Mouse (Mus musculus) adrenal gland, adult (tissue): Measurements from ENCODE around the gene Gm10300.

Experiments
- DNase-seq, 2 experiments: peaks; one replicate each; pipeline ENCODE4 v3.0.0; 2022 to 2023; ENCODE audit warnings: low spot score in 1 of 2; ENCODE audit not compliant: inconsistent age in 2 of 2

Gm10300 gene

DNA sequence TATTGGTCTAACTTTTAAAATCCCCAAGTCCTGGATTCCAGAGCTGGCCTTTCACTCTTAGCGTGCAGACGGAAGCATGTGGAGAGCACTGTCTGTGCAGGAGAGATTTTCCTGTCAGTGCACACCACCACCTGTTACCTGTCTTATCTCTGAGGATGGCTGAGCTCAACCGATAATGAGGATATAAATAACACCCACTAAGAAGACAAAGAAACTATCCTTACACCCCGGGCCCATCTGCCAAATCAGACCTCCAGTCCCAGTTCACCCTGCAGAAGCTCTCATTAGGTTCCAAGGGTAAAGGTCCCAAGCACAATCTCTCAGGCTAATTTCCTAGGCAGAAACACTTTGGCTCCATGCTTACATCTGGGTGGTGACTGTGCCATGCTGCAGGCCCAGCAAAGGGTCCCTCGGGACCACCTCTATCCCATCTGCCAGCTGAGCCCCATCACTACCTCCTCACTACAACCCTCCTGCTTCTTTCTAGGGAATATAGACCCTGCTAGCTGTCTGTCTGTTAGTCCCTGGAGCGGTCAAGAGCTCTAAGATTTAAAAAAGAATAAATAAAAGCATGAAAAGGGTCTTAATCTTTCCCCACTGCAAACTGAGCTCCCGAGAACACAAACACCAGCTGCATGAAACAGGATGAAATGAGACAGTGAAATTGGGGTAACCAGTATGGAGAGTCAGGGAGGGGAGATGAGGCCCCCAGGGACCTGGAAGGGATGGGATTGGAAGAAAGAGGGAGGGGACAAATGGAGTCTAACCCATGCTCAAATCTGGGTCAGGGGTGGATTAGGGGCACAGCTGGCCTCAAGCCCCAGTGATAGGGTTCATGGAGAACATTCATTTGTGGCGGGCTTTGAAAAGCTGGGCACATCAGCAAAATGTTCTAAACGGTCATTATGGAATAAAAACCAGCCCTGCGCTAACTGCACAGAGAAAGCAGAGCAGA, 22.9 kb upstream of the Gm10300 start:
- no peak for DNase-seq

DNA sequence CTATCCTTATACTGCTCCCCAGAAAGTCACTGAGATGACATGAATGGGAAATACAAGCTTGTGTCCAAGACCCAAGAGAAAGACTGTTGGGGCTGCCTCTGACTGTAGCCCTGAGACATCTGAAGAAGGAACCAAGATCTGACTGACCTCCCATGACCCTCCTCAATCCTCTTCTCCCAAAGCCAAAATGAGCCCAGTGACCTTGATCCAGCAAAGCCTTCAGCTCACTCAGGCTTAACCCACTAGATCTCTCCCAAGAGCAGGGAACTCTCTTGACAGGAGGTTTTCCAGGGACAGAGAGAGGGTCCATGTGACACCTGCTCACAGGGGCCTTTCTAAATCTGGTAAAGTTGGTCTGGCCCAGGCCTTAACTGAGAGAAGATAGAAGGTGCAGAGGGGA, 17.2 kb upstream of the Gm10300 start:
- no peak for DNase-seq

DNA sequence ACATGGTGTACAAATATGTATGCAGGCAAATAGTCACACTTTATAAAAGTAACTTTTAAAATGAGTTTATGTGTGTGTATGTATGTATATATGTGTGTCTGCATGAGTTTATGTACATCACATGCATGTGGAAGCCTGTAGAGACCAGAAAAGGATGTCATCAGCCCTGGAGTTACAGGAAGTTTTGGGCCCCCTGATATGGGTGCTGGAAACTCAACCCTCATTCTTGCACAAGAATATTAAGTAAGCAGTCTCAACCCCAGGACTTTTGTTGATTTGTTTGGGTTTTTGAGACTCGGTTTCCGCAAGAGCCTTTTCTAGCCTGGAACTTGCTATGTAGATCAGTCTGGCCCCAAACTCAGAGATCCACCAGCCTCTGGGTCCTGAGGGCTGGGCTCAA, 15.0 kb upstream of the Gm10300 start:
- DNase-seq, result no peak

DNA sequence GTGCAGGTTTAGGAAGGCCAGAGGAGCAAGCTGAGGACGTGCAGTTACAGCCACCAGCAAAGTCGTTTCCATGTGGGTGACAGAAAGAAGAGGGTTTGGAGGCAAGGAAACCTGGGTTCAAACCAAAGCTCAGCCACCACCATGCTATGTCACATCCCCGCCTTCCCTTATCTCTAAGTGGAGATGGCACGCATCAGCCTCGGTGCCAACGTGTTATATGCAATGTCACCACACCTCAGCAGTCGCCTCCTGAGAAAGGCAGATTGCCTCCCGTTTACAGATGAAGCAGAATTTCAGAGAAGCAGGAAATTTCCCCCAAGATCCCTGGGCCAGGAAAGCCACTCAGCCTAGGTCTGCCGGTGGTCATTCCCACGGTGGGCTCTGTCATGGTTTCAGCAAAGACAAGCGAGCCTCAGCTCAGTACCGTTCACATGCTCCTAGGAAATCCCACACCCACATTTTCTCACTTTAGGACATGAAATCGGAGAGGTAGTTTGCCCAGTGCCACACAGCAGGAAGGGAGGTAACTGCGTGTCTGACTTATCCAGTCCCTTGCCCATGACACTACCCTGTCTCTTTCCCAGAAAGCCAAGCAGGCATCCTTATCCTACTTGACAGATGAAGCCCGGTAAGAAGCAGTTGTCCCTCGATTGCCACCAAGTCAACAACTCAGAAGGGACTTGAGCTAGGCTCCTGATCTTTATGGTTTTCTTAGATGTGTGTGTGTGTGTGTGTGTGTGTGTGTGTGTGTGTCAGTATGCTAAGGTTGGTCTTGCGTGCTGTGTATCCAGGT, 14.3 kb upstream of the Gm10300 start:
- DNase-seq, result no peak

DNA sequence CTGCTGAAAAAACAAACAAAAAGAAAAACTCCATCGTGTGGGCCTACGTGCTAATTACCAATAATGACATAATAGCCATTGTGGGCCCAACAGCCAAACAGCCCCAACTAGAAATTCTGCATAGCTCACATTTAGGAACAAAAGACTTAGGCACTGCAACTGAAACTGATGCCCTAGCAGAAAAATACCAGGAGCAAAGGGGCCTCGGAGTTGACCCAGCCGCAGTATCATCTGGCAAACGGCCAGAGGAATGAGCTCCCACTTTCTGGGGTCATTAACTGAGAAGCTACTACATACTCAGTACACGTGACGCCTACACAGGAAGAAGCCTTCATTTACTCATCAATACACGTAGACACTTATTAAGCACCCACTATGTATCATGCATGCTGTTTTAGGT, 12.2 kb upstream of the Gm10300 start:
- DNase-seq, result no peak

DNA sequence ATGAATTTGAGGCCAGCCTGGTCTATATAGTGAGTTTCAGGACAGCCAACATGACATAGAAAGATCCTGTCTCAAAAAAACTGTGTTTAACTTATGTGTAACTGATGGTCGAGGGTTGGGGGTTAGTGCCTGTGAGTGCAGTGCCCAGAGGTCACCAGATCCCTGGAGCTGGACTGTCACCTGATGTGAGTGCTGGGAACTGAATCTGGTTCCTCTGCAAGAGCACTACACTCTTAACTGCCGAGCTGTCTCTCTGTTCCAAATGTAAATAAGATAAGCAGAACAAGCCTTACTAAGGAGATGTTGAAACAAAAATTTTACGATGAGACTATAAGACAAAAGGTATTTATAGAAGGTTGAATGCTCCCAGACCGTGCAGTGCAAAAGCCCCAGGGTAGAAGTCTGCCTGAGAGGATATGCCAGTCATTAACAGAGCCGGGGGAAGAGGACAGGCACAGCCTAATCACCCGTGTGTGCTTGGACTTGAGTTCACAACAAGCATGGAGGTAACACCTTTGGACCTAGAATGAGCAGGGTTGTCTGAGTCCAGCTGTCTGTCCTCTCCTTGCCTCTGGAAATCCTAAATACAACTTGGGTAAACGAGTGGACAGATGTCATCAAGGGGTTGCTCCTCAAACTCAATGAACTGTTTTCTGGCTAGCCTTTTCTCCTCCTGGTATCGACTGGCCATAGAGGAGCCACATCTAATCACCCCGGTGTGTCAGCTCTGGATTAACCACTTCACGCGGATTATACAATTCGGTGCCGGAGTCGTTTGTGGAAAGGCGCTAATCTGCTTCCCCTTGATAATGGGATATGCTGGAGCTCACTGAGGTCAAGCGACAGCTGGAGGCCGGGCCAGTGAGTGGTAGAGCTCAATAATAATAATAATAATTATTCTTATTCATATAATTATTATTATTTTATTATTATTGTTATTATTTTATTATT, 11.3 kb upstream of the Gm10300 start:
- DNase-seq, result no peak

DNA sequence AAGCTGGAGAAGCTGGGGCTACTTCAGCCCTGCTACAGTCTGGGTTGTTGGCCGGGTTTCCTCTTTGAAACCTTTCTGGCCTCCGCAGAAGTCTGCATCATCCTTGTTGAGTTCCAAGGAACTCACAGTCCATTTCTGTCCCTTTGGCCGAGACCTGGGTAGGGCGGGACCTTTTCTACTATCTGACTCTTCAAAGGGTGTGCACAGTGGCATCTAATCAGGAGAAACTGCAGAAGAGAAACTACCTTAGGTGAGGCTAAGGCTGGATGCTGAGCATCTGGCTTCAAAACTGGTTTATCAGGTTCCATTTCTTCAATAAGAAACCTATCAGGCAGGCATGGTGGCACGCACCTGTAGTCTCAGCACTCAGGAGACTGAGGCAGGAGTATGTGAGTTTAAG, 9.9 kb upstream of the Gm10300 start:
- no peak for DNase-seq

DNA sequence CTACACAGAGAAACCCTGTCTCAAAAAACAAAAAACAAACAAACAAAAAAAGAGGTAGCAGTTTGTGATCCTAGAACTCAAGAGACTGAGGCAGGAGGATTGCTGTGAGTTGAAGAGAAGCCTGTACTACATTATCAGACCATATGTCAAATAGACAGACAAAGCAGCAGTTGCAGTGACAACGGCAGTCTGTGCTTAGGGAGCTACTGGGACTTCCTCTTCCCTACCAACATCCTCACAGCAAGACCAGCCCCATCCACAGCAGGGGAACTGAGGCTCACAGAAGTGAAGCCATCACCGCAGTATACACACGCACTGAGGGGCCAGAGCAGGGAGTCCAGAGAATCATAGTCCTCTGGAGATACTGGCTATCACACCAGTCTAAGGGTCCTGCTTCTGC, 8.9 kb upstream of the Gm10300 start:
- DNase-seq, result no peak

DNA sequence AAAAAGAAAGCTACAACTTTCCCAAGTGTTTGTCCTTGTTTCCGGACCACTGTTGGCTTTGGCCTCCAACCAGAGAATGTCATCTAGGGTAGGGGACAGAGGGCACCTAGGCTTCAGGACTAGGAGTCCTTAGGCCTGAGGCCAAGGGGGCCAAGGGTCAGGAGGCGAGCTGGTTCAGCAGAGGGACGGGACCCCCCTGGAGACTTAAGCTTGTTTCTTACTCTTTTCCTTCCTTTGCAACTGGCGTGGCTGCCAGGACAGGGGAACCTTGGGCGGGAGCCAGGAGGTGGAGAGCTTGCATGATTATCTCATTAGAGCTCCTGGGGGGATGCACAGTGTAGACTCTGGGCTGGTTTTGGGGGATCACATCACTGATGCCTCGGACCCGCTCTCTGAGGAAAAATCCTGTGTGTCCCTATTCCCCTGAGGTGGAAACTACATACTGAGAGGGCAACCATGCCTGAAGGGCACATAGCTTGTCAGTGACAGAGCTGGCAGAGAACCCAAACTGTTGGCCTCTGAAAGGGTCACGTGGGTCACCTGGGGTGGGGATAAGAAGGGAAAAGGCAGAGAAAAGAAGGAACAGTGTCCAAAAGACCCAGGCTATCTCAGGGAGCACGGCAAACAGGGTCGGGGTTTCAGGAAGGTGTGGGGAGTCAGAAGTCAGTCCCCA, 8.3 kb upstream of the Gm10300 start:
- peak; percentile 76 to 93 for DNase-seq

DNA sequence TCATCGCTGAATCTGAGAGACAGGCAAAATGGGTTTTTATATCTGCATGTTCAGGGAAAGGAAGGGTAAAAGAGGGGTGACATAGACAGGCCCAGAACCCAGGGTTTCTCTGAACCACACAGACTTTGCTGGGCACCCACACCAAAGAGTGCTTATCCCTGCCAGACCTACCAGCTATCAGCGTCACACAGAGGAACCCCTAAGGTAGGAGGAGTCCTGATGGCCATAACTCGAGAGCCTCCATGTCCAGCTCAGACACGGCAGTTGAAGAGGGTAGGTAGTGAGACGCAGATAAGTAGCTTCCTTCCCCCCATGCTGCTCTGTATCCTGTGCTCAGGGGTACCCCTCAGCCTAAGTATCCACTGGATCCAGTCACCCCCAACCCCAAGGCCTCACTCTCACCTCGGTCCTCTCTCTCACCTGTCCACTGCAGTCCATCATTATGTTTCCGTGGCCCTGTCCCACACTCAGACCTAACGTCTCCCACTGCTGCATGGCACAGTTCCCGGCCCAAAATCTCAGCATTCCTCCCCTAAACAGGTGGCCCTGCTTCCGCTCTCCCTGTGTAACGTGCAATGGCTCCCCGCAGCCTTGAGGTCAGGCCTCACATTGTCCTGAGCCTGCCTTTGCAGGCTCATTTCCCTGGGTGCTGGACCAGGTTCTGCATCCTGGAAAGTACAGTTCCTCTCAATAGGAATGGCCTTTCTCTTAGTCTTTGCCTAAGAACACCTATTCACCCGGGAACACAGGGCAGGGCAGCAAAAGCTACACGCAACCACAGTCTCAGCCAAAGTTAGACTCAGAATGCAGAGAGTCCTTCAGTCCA, 7.2 kb upstream of the Gm10300 start:
- no peak for DNase-seq

DNA sequence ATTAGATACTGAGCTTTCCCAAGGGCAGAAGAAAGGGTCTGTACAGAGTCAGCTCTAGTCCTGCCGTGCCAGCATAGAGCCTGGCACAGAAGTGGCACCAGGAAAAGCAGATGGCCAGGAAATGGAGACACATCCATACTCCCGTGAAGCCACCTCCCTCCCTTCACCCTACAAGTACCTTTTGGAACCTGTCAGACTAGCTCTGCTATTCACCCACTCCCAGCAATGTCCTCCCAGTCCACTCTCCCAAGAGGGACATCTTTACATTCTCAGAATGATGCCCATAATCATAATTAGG, 6.6 kb upstream of the Gm10300 start:
- DNase-seq, result no peak

DNA sequence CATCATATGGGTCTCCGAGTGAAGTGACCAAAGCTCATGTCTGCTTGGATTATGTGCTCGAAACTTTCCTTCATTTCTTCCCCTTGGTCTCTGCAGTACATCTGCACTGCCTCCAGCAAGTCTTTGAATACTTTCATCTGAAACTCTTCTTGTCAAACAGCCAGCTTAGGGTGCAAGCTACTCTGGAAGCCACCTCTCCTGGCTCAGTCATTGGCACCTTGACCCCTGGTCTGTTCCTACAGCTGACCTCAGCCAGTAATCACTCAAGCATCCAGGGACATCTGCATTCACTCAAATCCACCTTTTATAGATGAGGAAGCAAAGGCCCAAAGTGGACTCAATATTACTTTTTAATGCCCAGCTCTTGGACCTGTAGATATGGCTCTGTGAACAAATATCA, 2.8 kb upstream of the Gm10300 start:
- DNase-seq, result peak in 1 of 2 experiments; percentile 45

DNA sequence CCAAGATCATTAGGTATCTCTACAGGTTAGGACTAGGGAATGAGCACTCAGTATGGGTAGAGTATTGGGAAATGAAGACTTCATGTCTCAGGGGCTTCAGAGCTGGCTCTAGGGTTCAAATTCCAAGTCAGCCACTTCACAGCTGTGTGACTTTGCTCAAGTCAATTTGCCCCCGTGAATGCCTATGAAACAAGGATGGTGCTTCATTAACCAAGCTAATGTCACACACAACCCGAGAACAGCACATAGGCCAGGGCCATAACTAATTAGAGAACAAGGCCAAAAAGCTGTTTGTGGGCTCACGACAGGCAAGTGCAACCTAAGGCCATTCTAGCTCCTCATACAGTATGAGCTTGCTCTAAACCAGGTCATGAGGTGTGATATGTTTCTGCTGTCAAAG, 2.3 kb upstream of the Gm10300 start:
- DNase-seq, result peak in 1 of 2 experiments; percentile 18

DNA sequence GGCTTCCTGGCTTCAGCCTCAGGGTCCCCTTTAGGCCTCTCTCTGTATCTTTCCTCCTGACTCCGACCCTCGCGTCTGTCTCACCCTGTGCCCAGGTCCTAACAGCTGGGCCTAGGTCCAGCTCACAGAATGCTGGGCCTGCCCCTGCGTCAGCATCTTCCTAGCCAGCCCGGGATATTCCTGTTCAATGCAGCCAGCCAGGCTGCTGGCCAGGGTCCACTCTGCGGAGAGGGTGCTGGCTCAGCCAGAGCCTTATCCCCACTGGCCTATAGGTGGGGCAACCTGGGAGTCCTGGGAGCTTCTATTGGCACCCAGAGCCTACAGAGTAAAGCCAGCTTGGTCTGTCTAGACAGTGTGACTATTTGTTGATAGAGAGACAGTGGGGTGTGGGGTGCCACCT, 1.6 kb upstream of the Gm10300 start:
- DNase-seq, result peak in 1 of 2 experiments; percentile 50

DNA sequence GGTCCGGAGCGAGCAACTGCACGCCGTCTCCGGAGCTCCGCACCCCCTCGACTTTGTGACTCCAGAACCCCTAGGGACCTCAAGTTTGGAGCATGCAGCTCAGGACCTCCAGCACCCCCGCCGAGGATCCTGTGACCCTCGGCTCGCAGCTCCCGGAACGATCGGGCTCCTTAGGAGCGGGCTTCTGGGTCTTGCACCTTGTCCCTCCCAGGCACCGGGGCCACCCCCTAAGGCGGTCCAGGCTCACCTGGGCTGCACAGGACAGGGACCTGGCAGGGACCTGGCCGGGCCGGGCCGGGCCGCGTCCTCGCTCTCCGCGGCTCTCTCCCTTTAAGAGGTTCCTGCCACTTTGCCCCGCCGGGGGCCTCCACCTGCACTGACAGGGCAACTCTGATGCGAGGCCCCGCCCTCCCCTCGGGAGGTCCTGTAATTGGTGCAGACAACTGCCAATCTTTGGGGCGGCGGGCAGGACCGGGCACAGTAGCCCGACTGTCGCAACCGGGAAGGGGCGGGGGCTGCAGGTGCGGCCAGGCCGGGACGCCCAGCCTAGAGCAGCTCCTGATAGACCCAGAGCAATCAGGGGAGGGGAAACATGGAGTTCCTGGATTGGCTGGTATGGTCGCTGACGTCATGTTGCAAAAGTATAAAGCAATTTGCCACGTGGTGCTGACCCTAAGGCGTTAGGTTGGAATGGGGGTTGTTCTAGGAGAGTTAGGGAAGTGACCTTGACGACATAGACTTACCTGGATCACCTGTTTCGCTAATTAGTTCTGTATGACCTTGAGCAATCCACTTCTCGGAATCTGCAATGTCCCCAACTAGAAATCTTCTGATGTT, 654 bp downstream of the Gm10300 start, which contains the start of gene Epb41:
Gene Epb41, minus strand, starts transcription at position 389 of the 837 bp plus-strand sequence.
- peak; percentile 99 to 100 for DNase-seq

DNA sequence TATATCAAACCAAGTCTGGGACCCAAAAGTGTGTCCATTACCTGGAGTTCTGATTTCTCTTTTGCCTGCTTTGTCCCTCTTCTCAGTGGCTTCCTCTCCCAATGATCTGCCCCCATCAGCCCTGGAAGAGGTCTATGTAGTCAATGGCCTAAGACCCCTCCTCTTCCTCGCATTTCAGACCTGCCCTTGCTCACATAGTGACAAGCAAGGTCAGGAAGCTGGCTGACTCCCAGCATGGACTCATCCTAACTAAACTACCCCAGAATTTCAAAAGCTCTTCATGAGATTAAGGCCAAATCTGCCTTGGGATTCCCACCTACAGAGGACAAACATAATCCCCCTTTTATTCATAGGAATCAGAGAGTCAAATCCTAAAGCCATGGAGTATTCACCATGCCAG, 1.3 kb downstream of the Gm10300 start:
- DNase-seq, result peak; percentile 35 to 82

DNA sequence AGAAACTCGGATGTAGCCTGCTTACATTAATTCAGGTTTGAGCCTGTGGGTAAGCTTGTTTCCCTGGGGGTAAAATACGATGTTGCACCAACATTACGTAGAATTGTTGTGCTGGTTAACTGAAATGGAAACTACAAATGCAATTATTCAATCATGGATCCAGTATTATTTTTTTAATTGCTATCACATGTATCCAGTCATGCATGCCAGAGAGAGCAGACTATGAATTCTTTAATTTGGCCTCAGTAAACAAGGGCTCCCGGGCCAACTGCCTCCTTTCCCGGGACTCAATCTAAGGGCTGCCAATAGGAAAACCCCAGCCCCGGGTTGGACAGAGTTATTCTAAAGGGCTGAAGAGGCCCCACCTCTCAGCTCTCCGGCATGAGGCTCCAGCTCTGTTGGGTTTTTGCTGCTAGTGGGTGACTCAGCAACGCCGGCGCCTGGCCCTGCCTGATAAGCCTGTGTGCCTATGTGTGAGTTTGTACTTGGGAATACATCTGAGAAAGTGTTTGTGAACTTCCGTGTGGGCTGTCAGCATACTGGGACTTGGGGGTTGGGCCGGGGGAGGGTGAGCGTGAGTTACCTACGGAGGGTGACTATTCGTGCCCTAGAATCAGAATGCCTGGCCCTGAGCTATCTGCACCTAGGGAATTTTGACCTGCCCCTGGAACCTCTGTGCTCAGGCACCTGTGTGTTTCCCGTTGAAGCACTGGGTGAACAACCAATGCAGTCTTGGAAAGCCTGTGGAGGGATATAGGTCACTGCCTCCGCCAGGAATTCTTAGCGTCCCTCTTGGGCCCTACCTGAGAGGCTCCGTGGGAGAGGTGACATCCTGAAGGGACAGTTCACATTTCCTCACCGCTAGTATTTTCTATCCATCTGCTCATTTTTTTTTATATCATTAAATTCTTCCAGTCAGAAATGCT, 2.2 kb downstream of the Gm10300 start:
- peak; percentile 65 to 82 for DNase-seq

DNA sequence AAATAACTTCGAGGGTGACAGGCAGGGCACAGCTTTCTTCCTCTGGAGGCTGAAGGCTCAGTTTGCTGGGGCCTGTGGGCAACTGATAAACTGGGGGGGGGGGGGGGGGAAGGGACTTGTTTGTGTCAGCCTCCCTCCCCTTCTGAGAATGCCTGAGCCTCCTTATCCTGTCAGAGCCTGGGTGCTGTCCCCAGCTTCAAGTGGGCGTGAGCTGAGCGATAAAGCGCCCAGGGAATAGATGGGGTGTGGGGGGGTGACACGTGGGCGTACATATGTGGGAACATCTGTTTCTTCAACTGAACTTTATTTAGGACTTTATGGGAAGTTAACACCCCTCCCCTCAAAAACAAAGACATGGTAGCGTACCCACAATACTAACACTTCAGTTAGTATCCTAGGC, 2.9 kb downstream of the Gm10300 start:
- DNase-seq, result no peak
